Mouse (Mus musculus): Measurements from ENCODE around the gene Lrrc10b. TPM values are rescaled to one million over a fixed set of nuclear protein-coding genes. Genes with fewer than 3 reads are reported as not detected.

The Lrrc10b gene
- total and polyA plus RNA-seq, 2 experiments from 2014 or later: 0.18 to 1.9 TPM

DNA sequence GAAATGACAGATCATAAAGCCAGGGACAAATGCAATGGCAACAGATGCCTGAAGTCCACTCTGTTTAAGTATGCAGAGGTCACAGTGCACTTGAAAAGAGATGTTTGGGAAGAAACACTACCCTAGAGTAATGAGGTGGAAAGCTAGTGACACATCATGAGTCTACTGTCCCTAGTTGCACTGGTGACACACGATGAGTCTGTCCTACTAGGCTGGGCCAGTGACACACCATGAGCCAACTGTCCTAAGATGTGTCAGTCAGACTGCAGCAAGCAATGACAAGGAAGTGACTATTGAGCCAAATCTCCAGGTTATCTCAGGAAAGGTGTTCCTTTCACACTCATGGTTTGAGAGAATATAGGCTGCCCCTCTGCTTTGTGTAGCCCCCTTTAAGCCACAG lies 38.4 kb upstream of the Lrrc10b start:
- peaks cover 18% of the 10 kb centered on the region; the same call in 1 of the 2 replicates for H3K36me3 ChIP-seq (replicated peaks; ENCODE audit: control insufficient read depth, insufficient read depth, low read length)
- ATAC-seq (ENCODE audit: insufficient read depth, low read depth) (no peak), DNase-seq (ENCODE audit: low spot score) (no peak)
- peaks cover 8% of the 10 kb centered on the region; the same call in 1 of the 2 replicates for H3K27me3 ChIP-seq (ENCODE audit: control insufficient read depth, insufficient read depth, low read length)
- no peaks in the 10 kb centered on the region for H3K4me1 ChIP-seq (ENCODE audit: control insufficient read depth, insufficient read depth)
- H3K4me3 ChIP-seq (ENCODE audit: low read depth, low read length): no peak overlapping the region
- no peak overlapping the region for H3K27ac ChIP-seq (ENCODE audit: low read depth)
- TF ChIP-seq CTCF (IDR thresholded peaks at IDR 0.05; ENCODE audit: low read depth): no peak
- no peak for TF ChIP-seq EP300 (IDR thresholded peaks at IDR 0.05; ENCODE audit: low read depth)
- WGBS: 75% methylated on average over 1 of the region's 1 CpGs
- H3K9ac ChIP-seq (replicated peaks; ENCODE audit: low read depth, low read length): no peak overlapping the region
- H3K9me3 ChIP-seq (replicated peaks; ENCODE audit: control insufficient read depth, low read length): no peaks in the 10 kb centered on the region
- no peak overlapping the region for H3K4me2 ChIP-seq (ENCODE audit: low read depth, low read length)

DNA sequence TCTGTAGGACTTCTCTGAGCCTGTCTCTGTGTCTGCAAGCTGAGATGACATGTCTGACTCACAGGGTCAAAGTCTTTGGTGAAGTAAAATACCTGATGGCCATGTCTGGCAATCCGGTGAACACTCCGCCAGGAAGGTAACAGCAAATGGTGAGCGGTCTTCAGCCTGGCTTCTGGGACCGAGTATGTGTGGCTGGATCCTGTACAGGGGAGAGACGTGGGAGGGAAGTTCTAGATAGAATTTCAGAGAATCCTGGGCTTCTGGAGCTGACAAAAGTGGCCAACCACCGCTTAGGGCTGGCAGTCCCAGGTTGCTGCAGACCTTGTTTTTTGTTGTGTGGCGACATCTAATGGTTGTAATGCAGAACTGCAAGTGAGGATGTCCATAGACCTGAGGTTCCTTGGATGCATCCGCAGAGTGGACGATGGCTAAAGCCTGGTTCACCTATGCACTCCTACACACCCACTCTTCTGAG lies 29.0 kb upstream of the Lrrc10b start:
- ATAC-seq (ENCODE audit: insufficient read depth, low read depth) (peak; percentile 57), DNase-seq (ENCODE audit: low spot score) (peak; percentile 65)
- 16% methylated on average over 9 of the region's 9 CpGs for WGBS

DNA sequence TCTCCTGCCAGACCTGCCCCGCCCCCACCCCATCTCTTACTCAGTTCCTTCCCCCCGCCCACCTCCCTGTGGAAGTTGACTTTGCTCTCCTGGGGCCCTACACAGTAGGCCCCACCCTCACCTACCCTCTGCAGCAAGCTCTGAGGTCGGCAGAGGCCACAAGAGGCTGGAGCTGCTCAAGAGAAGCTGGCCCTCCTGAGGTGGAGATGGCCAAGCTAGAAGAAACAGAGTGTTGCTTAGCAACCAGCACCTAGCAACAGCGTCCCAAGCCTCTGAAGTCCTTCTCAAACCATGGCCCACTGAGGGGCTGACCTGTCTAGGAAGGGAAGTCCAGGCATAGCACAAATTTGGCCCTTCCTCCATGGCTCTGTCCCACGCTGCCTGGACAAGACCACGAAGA lies 25.4 kb upstream of the Lrrc10b start, which contains the start of gene Ppp1r32:
Gene Ppp1r32 (minus strand): TSS at position 226 of the 400 bp plus-strand sequence.
- ATAC-seq (ENCODE audit: insufficient read depth, low read depth) (0 out of 2 replicates have a peak, but pooled peaks have one; percentile 11), DNase-seq (ENCODE audit: low spot score) (no peak)
- H3K4me2 ChIP-seq (ENCODE audit: low read depth, low read length): no peak within 1 kb of the TSS
- H3K9ac ChIP-seq (replicated peaks; ENCODE audit: low read depth, low read length): no peak within 1 kb of the TSS
- no peak for TF ChIP-seq EP300 (IDR thresholded peaks at IDR 0.05; ENCODE audit: low read depth)
- no peak for TF ChIP-seq CTCF (IDR thresholded peaks at IDR 0.05; ENCODE audit: low read depth)
- peaks cover 4% of the 10 kb centered on the region; the same call in 1 of the 2 replicates for H3K4me1 ChIP-seq (ENCODE audit: control insufficient read depth, insufficient read depth)
- no peaks in the 10 kb centered on the region for H3K36me3 ChIP-seq (replicated peaks; ENCODE audit: control insufficient read depth, insufficient read depth, low read length)
- peaks cover 39% of the 10 kb centered on the region for H3K27me3 ChIP-seq (ENCODE audit: control insufficient read depth, insufficient read depth, low read length)
- no peak within 1 kb of the TSS for H3K4me3 ChIP-seq (ENCODE audit: low read depth, low read length)
- no peaks in the 10 kb centered on the region for H3K9me3 ChIP-seq (replicated peaks; ENCODE audit: control insufficient read depth, low read length)
- 23% methylated on average over 6 of the region's 6 CpGs for WGBS
- H3K27ac ChIP-seq (ENCODE audit: low read depth): no peak within 1 kb of the TSS

More for the DNA sequence above, 29.0 kb upstream of the Lrrc10b start:
- TF ChIP-seq CTCF (IDR thresholded peaks at IDR 0.05; ENCODE audit: low read depth) (peak; percentile 97), EP300 (IDR thresholded peaks at IDR 0.05; ENCODE audit: low read depth) (no peak)
- Histone ChIP-seq H3K9ac (replicated peaks; ENCODE audit: low read depth, low read length) (no peak overlapping the region), H3K36me3 (replicated peaks; ENCODE audit: control insufficient read depth, insufficient read depth, low read length) (no peaks in the 10 kb centered on the region), H3K9me3 (replicated peaks; ENCODE audit: control insufficient read depth, low read length) (no peaks in the 10 kb centered on the region), H3K4me2 (ENCODE audit: low read depth, low read length) (no peak overlapping the region), H3K4me3 (ENCODE audit: low read depth, low read length) (no peak overlapping the region), H3K4me1 (ENCODE audit: control insufficient read depth, insufficient read depth) (peaks cover 4% of the 10 kb centered on the region; the same call in 1 of the 2 replicates), H3K27me3 (ENCODE audit: control insufficient read depth, insufficient read depth, low read length) (peaks cover 35% of the 10 kb centered on the region; the same call in 1 of the 2 replicates), H3K27ac (ENCODE audit: low read depth) (no peak overlapping the region)

DNA sequence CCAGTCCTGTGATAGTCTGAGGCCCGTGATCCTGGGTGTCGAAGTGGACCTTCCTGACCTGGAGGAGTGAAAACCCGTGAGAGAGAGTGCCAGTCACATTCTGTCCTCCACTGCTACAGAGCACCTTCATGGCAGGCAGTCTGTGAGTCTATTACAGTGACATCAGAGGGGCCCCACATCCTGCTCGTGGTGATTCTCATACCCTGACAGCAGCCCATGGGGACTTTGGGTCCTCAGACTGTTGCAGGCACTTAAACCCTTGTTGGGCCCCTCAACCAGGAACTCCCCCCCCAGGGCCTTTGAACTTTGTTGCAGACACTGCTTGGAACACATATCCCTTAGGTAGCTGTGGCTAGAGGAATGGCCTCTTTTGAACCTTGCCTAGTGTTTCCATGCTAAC lies 22.3 kb upstream of the Lrrc10b start:
- 38% methylated on average over 4 of the region's 4 CpGs for WGBS
- no peaks in the 10 kb centered on the region for H3K9me3 ChIP-seq (replicated peaks; ENCODE audit: control insufficient read depth, low read length)
- peaks cover 39% of the 10 kb centered on the region for H3K27me3 ChIP-seq (ENCODE audit: control insufficient read depth, insufficient read depth, low read length)
- H3K4me3 ChIP-seq (ENCODE audit: low read depth, low read length): no peak overlapping the region
- no peak for TF ChIP-seq CTCF (IDR thresholded peaks at IDR 0.05; ENCODE audit: low read depth)
- TF ChIP-seq EP300 (IDR thresholded peaks at IDR 0.05; ENCODE audit: low read depth): no peak
- peaks cover 4% of the 10 kb centered on the region; the same call in 1 of the 2 replicates for H3K4me1 ChIP-seq (ENCODE audit: control insufficient read depth, insufficient read depth)
- no peak overlapping the region for H3K4me2 ChIP-seq (ENCODE audit: low read depth, low read length)
- H3K27ac ChIP-seq (ENCODE audit: low read depth): no peak overlapping the region
- no peak overlapping the region for H3K9ac ChIP-seq (replicated peaks; ENCODE audit: low read depth, low read length)
- DNase-seq (ENCODE audit: low spot score) (no peak), ATAC-seq (ENCODE audit: insufficient read depth, low read depth) (no peak)
- H3K36me3 ChIP-seq (replicated peaks; ENCODE audit: control insufficient read depth, insufficient read depth, low read length): no peaks in the 10 kb centered on the region

DNA sequence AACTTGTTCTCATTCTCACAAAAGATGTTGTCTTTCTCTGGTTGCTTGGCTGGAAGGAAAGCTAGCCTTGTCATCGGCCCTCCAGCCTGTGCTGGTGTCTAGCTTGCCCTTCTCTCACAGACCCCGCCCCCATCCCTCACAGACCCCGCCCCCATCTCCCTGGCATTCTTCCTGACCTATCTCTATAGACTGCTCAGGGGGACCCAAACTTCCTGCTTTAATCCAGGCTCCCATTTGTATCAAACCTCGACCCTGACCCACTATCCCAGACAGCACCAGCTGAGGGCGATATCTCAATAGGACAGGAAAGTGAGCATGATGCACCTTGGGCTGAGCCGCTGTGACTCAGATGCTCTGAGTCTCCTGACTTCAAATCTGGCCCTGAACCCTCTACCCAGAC lies 16.5 kb upstream of the Lrrc10b start:
- no peak overlapping the region for H3K4me3 ChIP-seq (ENCODE audit: low read depth, low read length)
- ATAC-seq (ENCODE audit: insufficient read depth, low read depth) (no peak), DNase-seq (ENCODE audit: low spot score) (no peak)
- H3K4me1 ChIP-seq (ENCODE audit: control insufficient read depth, insufficient read depth): no peaks in the 10 kb centered on the region
- no peak overlapping the region for H3K9ac ChIP-seq (replicated peaks; ENCODE audit: low read depth, low read length)
- no peak overlapping the region for H3K27ac ChIP-seq (ENCODE audit: low read depth)
- H3K36me3 ChIP-seq (replicated peaks; ENCODE audit: control insufficient read depth, insufficient read depth, low read length): no peaks in the 10 kb centered on the region
- H3K9me3 ChIP-seq (replicated peaks; ENCODE audit: control insufficient read depth, low read length): no peaks in the 10 kb centered on the region
- no peak overlapping the region for H3K4me2 ChIP-seq (ENCODE audit: low read depth, low read length)
- TF ChIP-seq CTCF (IDR thresholded peaks at IDR 0.05; ENCODE audit: low read depth) (no peak), EP300 (IDR thresholded peaks at IDR 0.05; ENCODE audit: low read depth) (no peak)
- peaks cover 26% of the 10 kb centered on the region for H3K27me3 ChIP-seq (ENCODE audit: control insufficient read depth, insufficient read depth, low read length)
- 19% methylated on average over 6 of the region's 6 CpGs for WGBS

DNA sequence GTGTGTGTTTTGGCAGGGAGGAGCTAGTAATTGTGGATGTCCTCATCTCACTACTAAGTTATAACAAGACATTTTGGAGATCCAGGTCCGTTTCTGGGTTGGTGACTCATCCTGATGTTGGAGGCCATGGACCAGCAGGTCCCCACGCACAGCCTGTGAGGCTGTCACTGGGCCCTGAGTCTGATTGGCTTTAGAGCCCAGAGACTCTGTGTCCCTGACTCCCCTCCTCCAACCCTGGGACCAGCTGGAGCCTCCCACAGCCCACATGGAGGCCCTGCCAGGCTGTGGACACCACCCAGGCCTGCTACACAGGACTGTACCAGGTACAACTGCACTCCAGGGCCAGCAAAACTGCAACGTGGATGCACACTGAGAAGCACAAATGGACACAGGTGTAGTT lies 15.7 kb upstream of the Lrrc10b start:
- TF ChIP-seq EP300 (IDR thresholded peaks at IDR 0.05; ENCODE audit: low read depth): no peak
- no peak for TF ChIP-seq CTCF (IDR thresholded peaks at IDR 0.05; ENCODE audit: low read depth)
- Histone ChIP-seq H3K9me3 (replicated peaks; ENCODE audit: control insufficient read depth, low read length) (no peaks in the 10 kb centered on the region), H3K4me3 (ENCODE audit: low read depth, low read length) (no peak overlapping the region), H3K9ac (replicated peaks; ENCODE audit: low read depth, low read length) (no peak overlapping the region), H3K4me2 (ENCODE audit: low read depth, low read length) (no peak overlapping the region), H3K27me3 (ENCODE audit: control insufficient read depth, insufficient read depth, low read length) (peaks cover 18% of the 10 kb centered on the region), H3K4me1 (ENCODE audit: control insufficient read depth, insufficient read depth) (no peaks in the 10 kb centered on the region), H3K36me3 (replicated peaks; ENCODE audit: control insufficient read depth, insufficient read depth, low read length) (no peaks in the 10 kb centered on the region), H3K27ac (ENCODE audit: low read depth) (no peak overlapping the region)
- DNase-seq (ENCODE audit: low spot score): no peak
- 64% methylated on average over 3 of the region's 3 CpGs for WGBS
- no peak for ATAC-seq (ENCODE audit: insufficient read depth, low read depth)
